Mouse (Mus musculus) bone marrow, adult 2 months (tissue): ENCODE measurements around the gene Smbd1.

Source experiments
- CTCF ChIP-seq: fragments of 200-500 bp; IDR thresholded peaks from 2 replicates; pipeline ENCODE4 v1.5.1; 2011; ENCODE audit warnings: low read length, control low read depth; ENCODE audit not compliant: control insufficient read depth, insufficient read depth
- POLR2A ChIP-seq: fragments of 200-500 bp; IDR thresholded peaks from 2 replicates; pipeline ENCODE4 v1.6.1; 2011; ENCODE audit warnings: low read depth, mild to moderate bottlenecking, control low read depth, low read length, borderline replicate concordance; ENCODE audit not compliant: control insufficient read depth

DNA sequence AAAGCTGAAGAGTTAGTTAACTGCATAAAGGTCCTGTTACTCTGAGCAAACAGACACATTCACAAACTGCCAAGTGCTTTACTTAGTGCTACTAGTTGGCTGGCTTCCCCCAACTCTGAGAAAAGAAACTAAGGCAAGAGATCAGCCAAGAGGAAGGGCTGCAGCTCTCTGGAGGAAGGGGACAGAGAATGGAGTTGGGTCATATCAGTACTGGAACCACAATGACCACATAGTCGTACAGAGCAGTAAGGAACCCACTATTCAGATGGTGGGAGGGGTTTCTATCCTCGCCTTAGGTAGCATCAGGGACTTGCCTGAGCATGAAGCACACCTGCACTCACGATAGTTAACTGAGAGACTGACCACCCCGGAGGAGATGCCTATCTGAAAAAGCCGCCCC is 12.6 kb upstream of the Smbd1 start:
- TF ChIP-seq CTCF (no peak), POLR2A (no peak)
